Mouse (Mus musculus): ENCODE data around the gene Tigd3.

DNA sequence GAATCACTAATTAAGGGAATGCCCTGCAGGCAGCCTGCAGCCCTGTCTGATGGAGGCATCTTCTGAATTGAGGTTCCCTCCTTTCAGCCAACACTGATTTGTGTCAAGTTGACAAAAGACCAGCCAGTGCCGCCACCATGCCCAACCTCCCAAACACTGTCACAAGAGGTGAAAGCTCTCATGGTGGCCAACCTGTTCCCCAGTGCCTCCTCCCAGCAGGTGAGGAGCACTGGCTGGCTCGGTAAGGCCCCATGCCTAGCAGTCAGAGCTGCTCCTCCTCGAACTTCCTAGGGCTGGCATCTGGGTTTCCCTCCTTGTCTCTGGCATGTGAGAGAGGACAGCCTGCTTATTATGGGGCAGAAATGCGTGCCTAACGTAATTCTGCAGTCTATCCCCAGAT, 45.8 kb upstream of the Tigd3 start:
- TF ChIP-seq CTCF (IDR thresholded peaks at IDR 0.05; ENCODE audit: low read depth) (no peak), EP300 (IDR thresholded peaks at IDR 0.05; ENCODE audit: low read depth) (no peak)
